Comparison of ENCODE assay signal across 12 mouse cellular contexts in the genomic region with DNA sequence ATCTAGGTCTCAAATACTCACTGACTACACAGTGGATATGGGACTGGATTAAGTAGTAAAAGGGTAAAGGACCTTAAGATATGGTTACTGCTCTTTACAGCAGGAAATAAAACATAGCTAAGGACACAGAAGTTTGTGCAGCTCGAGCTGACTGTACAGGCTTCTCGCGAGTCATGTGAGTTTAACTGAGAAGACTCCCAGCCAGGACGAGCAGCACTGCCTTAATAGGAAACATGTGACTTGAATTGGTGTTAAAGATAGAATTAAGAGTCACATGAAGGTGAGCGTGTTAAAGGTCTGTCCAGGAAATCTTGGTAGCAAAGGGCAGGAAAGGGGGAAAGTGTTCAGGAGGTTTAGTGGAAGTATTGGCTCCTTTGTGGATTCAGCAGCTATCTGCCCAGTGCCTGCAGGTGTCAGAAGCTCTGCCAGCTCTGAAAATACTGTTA. TPM values are rescaled to one million over a fixed set of nuclear protein-coding genes. Genes with fewer than 3 reads are reported as not detected.
DNase-seq lines count a peak whose midpoint lies in the region; ATAC-seq lines count a peak whose summit lies in the region.
"Had no signal": no experiment of that assay in that cellular context is flagged by ENCODE, and none has a peak within 500 bp of the region (broad histone marks: within the 10 kb centered on the region; RNA-seq: fewer than 3 reads in every experiment).

No protein-coding gene starts in this region.

- H3K27ac ChIP-seq in heart, embryonic 10.5 days, result no peak overlapping the region; the same call in none of the 2 replicates
- H3K27ac ChIP-seq in limb, embryonic 10.5 days, result no peak overlapping the region
- no peak overlapping the region for H3K27ac ChIP-seq in forebrain, embryonic 14.5 days (ENCODE audit: low read depth, low read length)
- H3K27ac ChIP-seq: limb, embryonic 15.5 days had no signal

- no peaks in the 10 kb centered on the region for H3K27me3 ChIP-seq in heart, embryonic 10.5 days (ENCODE audit: insufficient read depth, poor library complexity, severe bottlenecking)
- 0 out of 2 replicates have a peak, but pooled peaks cover 3% of the 10 kb centered on the region for H3K27me3 ChIP-seq in limb, embryonic 10.5 days (ENCODE audit: low read depth, poor library complexity, severe bottlenecking)
- 0 out of 2 replicates have a peak, but pooled peaks cover 3% of the 10 kb centered on the region for H3K27me3 ChIP-seq in forebrain, embryonic 14.5 days (replicated peaks; ENCODE audit: control insufficient read depth, insufficient read depth, low read length)

- no peak for ATAC-seq in forebrain, embryonic 14.5 days

- H3K4me3 ChIP-seq in heart, embryonic 10.5 days, result no peak overlapping the region
- no peak overlapping the region for H3K4me3 ChIP-seq in limb, embryonic 10.5 days
- no peak overlapping the region for H3K4me3 ChIP-seq in forebrain, embryonic 14.5 days (ENCODE audit: low read depth, low read length)
- H3K4me3 ChIP-seq: limb, embryonic 15.5 days had no signal

- H3K9me3 ChIP-seq in heart, embryonic 10.5 days, result no peaks in the 10 kb centered on the region
- no peaks in the 10 kb centered on the region for H3K9me3 ChIP-seq in limb, embryonic 10.5 days (replicated peaks)
- H3K9me3 ChIP-seq in forebrain, embryonic 14.5 days (replicated peaks; ENCODE audit: control insufficient read depth, low read length), result no peaks in the 10 kb centered on the region
- H3K9me3 ChIP-seq: limb, embryonic 15.5 days had no signal

- H3K9ac ChIP-seq in forebrain, embryonic 14.5 days (ENCODE audit: low read length), result no peak overlapping the region
- H3K9ac ChIP-seq: limb, embryonic 15.5 days had no signal

- no peaks in the 10 kb centered on the region for H3K36me3 ChIP-seq in heart, embryonic 10.5 days
- H3K36me3 ChIP-seq in limb, embryonic 10.5 days, result no peaks in the 10 kb centered on the region
- H3K36me3 ChIP-seq in forebrain, embryonic 14.5 days (ENCODE audit: control insufficient read depth, insufficient read depth, low read length), result no peaks in the 10 kb centered on the region
- H3K36me3 ChIP-seq: limb, embryonic 15.5 days had no signal

- H3K4me2 ChIP-seq in forebrain, embryonic 14.5 days (ENCODE audit: low read length), result no peak overlapping the region
- H3K4me2 ChIP-seq: limb, embryonic 15.5 days had no signal

- H3K4me1 ChIP-seq in heart, embryonic 10.5 days, result 0 out of 2 replicates have a peak, but pooled peaks cover 16% of the 10 kb centered on the region
- peaks cover 19% of the 10 kb centered on the region for H3K4me1 ChIP-seq in limb, embryonic 10.5 days
- H3K4me1 ChIP-seq in forebrain, embryonic 14.5 days (ENCODE audit: control insufficient read depth, insufficient read depth, low read length), result peaks cover 2% of the 10 kb centered on the region

- WGBS in heart, embryonic 10.5 days, result 53% methylated on average over 5 of the region's 5 CpGs
- 33% methylated on average over 5 of the region's 5 CpGs for WGBS in limb, embryonic 10.5 days
- WGBS in forebrain, embryonic 14.5 days, result 83% methylated on average over 5 of the region's 5 CpGs

- DNase-seq in heart, adult 11 months, result peak; percentile 92
- DNase-seq in heart, embryonic 10.5 days (ENCODE audit: low spot score), result no peak
- peak; percentile 11 for DNase-seq in MN1 (ENCODE audit: low spot score)
- DNase-seq in heart, postnatal 4 days, result peak; percentile 33
- peak; percentile 26 for DNase-seq in limb, embryonic 10.5 days (ENCODE audit: low spot score)
- DNase-seq in frontal cortex, postnatal 14 days (ENCODE audit: low spot score in 2 of 2), result no peak
- no peak for DNase-seq in frontal cortex, postnatal 10 days (ENCODE audit: low spot score in 2 of 2)
- DNase-seq in forebrain, embryonic 14.5 days (ENCODE audit: low spot score), result no peak
- DNase-seq: adrenal gland, postnatal 14 days; cerebellum, adult 11 months; lung, postnatal 14 days had no signal

RNA-seq across cellular contexts. Expression of gene Slk, which starts 17.5 kb away (rescaled TPM):
- 7.8 and 10.1 TPM in 2 replicates for polyA plus RNA-seq in heart, embryonic 10.5 days (2016; fragmentation: Nextera tagmentation; extraction: Ambion mirVana)
- total RNA-seq in heart, postnatal 4 days (2021), result 100 to 1,000 TPM; 131 to 139 TPM
- polyA plus RNA-seq in limb, embryonic 10.5 days (2016; fragmentation: Nextera tagmentation; extraction: Ambion mirVana), result 8.3 and 9.1 TPM in 2 replicates
- polyA plus RNA-seq in forebrain, embryonic 14.5 days (2014; fragmentation: Nextera tagmentation; extraction: Ambion mirVana), result 8.2 and 8.5 TPM in 2 replicates

RNA-seq across cellular contexts. Expression of gene Stn1, which starts 24.7 kb away (rescaled TPM):
- 42.2 and 53.8 TPM in 2 replicates for polyA plus RNA-seq in heart, embryonic 10.5 days (2016; fragmentation: Nextera tagmentation; extraction: Ambion mirVana)
- 10 to 100 TPM; 23.1 to 26.3 TPM for total RNA-seq in heart, postnatal 4 days (2021)
- 62.3 and 74.5 TPM in 2 replicates for polyA plus RNA-seq in limb, embryonic 10.5 days (2016; fragmentation: Nextera tagmentation; extraction: Ambion mirVana)
- 39.0 and 41.6 TPM in 2 replicates for polyA plus RNA-seq in forebrain, embryonic 14.5 days (2014; fragmentation: Nextera tagmentation; extraction: Ambion mirVana)

Comparison
In these comparisons a context has a peak if more than half of its experiments do, and no peak if none do; other contexts are left out.
1. DNase-seq: peak in heart, adult 11 months (single experiment), MN1 (single experiment), heart, postnatal 4 days (single experiment) and limb, embryonic 10.5 days (single experiment); none in heart, embryonic 10.5 days (single experiment), frontal cortex, postnatal 14 days (0 of 2), frontal cortex, postnatal 10 days (0 of 2) and forebrain, embryonic 14.5 days (single experiment).